Mouse (Mus musculus) telencephalon, adult 2 months (tissue): ENCODE measurements around the gene Plin3.

Experiments used
- DNase-seq: peaks from one replicate; pipeline ENCODE4 v3.0.0-alpha.2; 2011; ENCODE audit warnings: low read depth, low spot score

Gene Plin3

GRCm38 (mm10) chr17:56292531-56293222, at the start of gene Plin3:
Gene Plin3, minus strand, starts transcription at chr17:56292873.
- no peak for DNase-seq

GRCm38 (mm10) chr17:56340717-56341116, 48.0 kb upstream of the Plin3 start:
- no peak for DNase-seq

- no peak for DNase-seq
These were observed 46.2 kb upstream of the Plin3 start for GRCm38 (mm10) chr17:56338909-56339308.

- no peak for DNase-seq
These were observed 45.1 kb upstream of the Plin3 start for GRCm38 (mm10) chr17:56337791-56338190.

- DNase-seq = no peak
These were observed 44.5 kb upstream of the Plin3 start for GRCm38 (mm10) chr17:56337190-56337589.

- no peak for DNase-seq
These were observed 40.3 kb upstream of the Plin3 start for GRCm38 (mm10) chr17:56332987-56333386.

GRCm38 (mm10) chr17:56331256-56331655, 38.6 kb upstream of the Plin3 start:
- no peak for DNase-seq

- DNase-seq = no peak
These were observed 37.7 kb upstream of the Plin3 start for GRCm38 (mm10) chr17:56330345-56330744.

- DNase-seq = no peak
These were observed 36.6 kb upstream of the Plin3 start for GRCm38 (mm10) chr17:56329267-56329666.

- no peak for DNase-seq
These were observed 33.8 kb upstream of the Plin3 start for GRCm38 (mm10) chr17:56326153-56327147.

GRCm38 (mm10) chr17:56325450-56326152, 32.9 kb upstream of the Plin3 start, which contains the start of gene Kdm4b:
Gene Kdm4b, plus strand, starts transcription at chr17:56326062.
- peak; percentile 100 for DNase-seq

- DNase-seq = no peak
These were observed 31.7 kb upstream of the Plin3 start for GRCm38 (mm10) chr17:56324419-56324818.

GRCm38 (mm10) chr17:56309191-56309945, 16.7 kb upstream of the Plin3 start:
- no peak for DNase-seq

- no peak for DNase-seq
These were observed 15.4 kb upstream of the Plin3 start for GRCm38 (mm10) chr17:56308088-56308487.

- DNase-seq = no peak
These were observed 13.2 kb upstream of the Plin3 start for GRCm38 (mm10) chr17:56305826-56306225.

GRCm38 (mm10) chr17:56305156-56305555, 12.5 kb upstream of the Plin3 start:
- DNase-seq = no peak

GRCm38 (mm10) chr17:56304718-56305117, 12.0 kb upstream of the Plin3 start:
- no peak for DNase-seq

- peak; percentile 67 for DNase-seq
These were observed 11.3 kb upstream of the Plin3 start for GRCm38 (mm10) chr17:56303847-56304586.

- no peak for DNase-seq
These were observed 10.6 kb upstream of the Plin3 start, which contains the start of gene Uhrf1 for GRCm38 (mm10) chr17:56303160-56303846. Gene Uhrf1, plus strand, starts transcription at chr17:56303321.
